In the genomic region with DNA sequence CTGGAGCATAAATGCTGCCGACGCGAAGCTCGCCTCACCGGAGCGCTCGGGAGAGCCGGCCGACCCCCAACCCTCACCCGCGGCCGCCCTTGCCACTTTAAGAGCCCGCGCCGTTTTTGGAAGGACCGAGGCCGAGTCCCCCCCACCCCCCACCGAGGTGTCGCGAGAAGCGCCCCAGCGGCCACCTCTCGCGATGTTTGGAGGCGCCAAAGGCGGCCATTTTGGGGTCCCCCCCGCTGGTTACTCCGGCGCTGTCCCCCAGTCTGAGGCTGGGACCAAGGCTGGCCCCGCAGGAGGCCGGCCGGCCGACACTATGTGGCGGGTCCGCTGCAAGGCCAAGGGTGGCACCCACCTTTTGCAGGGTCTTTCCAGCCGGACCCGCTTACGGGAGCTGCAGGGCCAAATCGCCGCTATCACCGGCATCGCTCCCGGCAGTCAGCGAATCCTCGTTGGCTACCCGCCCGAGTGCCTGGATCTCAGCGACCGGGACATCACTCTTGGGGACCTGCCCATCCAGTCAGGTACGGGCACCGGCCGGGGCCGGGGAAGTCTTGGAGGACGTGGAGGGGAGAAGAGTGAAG, we compare ENCODE assay signal across 8 mouse cellular contexts. TPM values are rescaled to one million over a fixed set of nuclear protein-coding genes. Genes with fewer than 3 reads are reported as not detected.
DNase-seq lines count a peak whose midpoint lies in the region; ATAC-seq lines count a peak whose summit lies in the region.

A gene (plus strand): TSS at position 37 of the 581 bp plus-strand sequence.

- peak within 1 kb of the TSS; percentile 96 for H3K9ac ChIP-seq in hindbrain, embryonic 15.5 days

- H3K4me1 ChIP-seq in hindbrain, embryonic 15.5 days (replicated peaks) = peaks cover 35% of the 10 kb centered on the region

- H3K27me3 ChIP-seq in hindbrain, embryonic 15.5 days = no peaks in the 10 kb centered on the region

- H3K4me3 ChIP-seq in hindbrain, embryonic 15.5 days = peak within 1 kb of the TSS; percentile 93

- peak; percentile 77 for ATAC-seq in hindbrain, embryonic 15.5 days (ENCODE audit: low FRiP score, low read depth)

- peak within 1 kb of the TSS; percentile 88 for H3K27ac ChIP-seq in hindbrain, embryonic 15.5 days (replicated peaks)

- no peaks in the 10 kb centered on the region for H3K9me3 ChIP-seq in hindbrain, embryonic 15.5 days

- WGBS in hindbrain, embryonic 15.5 days = under 1% methylated on average over 54 of the region's 54 CpGs

- H3K4me2 ChIP-seq in hindbrain, embryonic 15.5 days = peak within 1 kb of the TSS; percentile 86

- peak; percentile 70 for DNase-seq in WW6 (ENCODE audit: low read depth, low spot score)
- DNase-seq in cerebellum, postnatal 36 days = peak; percentile 93 to 95
- DNase-seq in frontal cortex, postnatal 36 days (ENCODE audit: low spot score in 2 of 2) = peak; percentile 83 to 85
- DNase-seq in left cerebral cortex, adult 11 months (ENCODE audit: low spot score) = peak; percentile 73
- peak; percentile 88 for DNase-seq in lung, postnatal 36 days
- peak; percentile 93 for DNase-seq in retina, embryonic 14.5 days (ENCODE audit: low spot score)
- peak; percentile 88 for DNase-seq in thymus, postnatal 36 days

- 0 out of 2 replicates have a peak, but pooled peaks cover 2% of the 10 kb centered on the region for H3K36me3 ChIP-seq in hindbrain, embryonic 15.5 days

RNA-seq across cellular contexts. Expression of the gene that starts here (rescaled TPM):
- 16.4 and 16.8 TPM in 2 replicates for polyA plus RNA-seq in hindbrain, embryonic 15.5 days (2015; fragmentation: Nextera tagmentation; extraction: Ambion mirVana)

Comparison
In these comparisons a context has a peak if more than half of its experiments do, and no peak if none do; other contexts are left out.
1. Peak in every context shown above with its lines: DNase-seq, ATAC-seq, H3K4me3 ChIP-seq and H3K27ac ChIP-seq.